Mouse (Mus musculus): ENCODE results near the gene Pcx. TPM values are rescaled to one million over a fixed set of nuclear protein-coding genes. Genes with fewer than 3 reads are reported as not detected.

The Pcx gene
- polyA plus RNA-seq, 1 experiment from 2014 or later: 19.6 TPM

GRCm38 (mm10) chr19:4635986-4636385, 125.7 kb downstream of the Pcx start:
- Histone ChIP-seq H3K9ac (ENCODE audit: low read length) (no peak overlapping the region), H3K4me2 (ENCODE audit: low read depth) (no peak overlapping the region), H3K27ac (ENCODE audit: low read depth, low read length) (no peak overlapping the region), H3K4me3 (ENCODE audit: low read depth, low read length) (no peak overlapping the region), H3K9me3 (ENCODE audit: control insufficient read depth, low read length) (no peaks in the 10 kb centered on the region), H3K4me1 (ENCODE audit: control insufficient read depth, insufficient read depth, low read length) (no peaks in the 10 kb centered on the region), H3K36me3 (ENCODE audit: control insufficient read depth, insufficient read depth, low read length) (no peaks in the 10 kb centered on the region), H3K27me3 (ENCODE audit: control insufficient read depth, insufficient read depth, low read length) (no peaks in the 10 kb centered on the region)
- ATAC-seq (ENCODE audit: insufficient read depth, low FRiP score, low TSS enrichment) (no peak), DNase-seq (ENCODE audit: low spot score) (no peak)
- 67% methylated on average over 4 of the region's 4 CpGs for WGBS

GRCm38 (mm10) chr19:4644271-4644670, 134.0 kb downstream of the Pcx start:
- DNase-seq (ENCODE audit: low spot score) (peak; percentile 69), ATAC-seq (ENCODE audit: insufficient read depth, low FRiP score, low TSS enrichment) (no peak)
- Histone ChIP-seq H3K4me3 (ENCODE audit: low read depth, low read length) (no peak overlapping the region), H3K27me3 (ENCODE audit: control insufficient read depth, insufficient read depth, low read length) (no peaks in the 10 kb centered on the region), H3K4me2 (ENCODE audit: low read depth) (no peak overlapping the region), H3K9me3 (ENCODE audit: control insufficient read depth, low read length) (no peaks in the 10 kb centered on the region), H3K9ac (ENCODE audit: low read length) (no peak overlapping the region), H3K36me3 (ENCODE audit: control insufficient read depth, insufficient read depth, low read length) (no peaks in the 10 kb centered on the region), H3K27ac (ENCODE audit: low read depth, low read length) (no peak overlapping the region), H3K4me1 (ENCODE audit: control insufficient read depth, insufficient read depth, low read length) (no peaks in the 10 kb centered on the region)
- 42% methylated on average over 10 of the region's 10 CpGs for WGBS

GRCm38 (mm10) chr19:4646917-4647492, 136.7 kb downstream of the Pcx start:
- no peak for ATAC-seq (ENCODE audit: insufficient read depth, low FRiP score, low TSS enrichment)

GRCm38 (mm10) chr19:4658156-4658555, 147.9 kb downstream of the Pcx start:
- H3K4me3 ChIP-seq (ENCODE audit: low read depth, low read length): no peak overlapping the region
- no peaks in the 10 kb centered on the region; the same call in 1 of the 2 replicates for H3K36me3 ChIP-seq (ENCODE audit: control insufficient read depth, insufficient read depth, low read length)
- H3K9ac ChIP-seq (ENCODE audit: low read length): no peak overlapping the region
- no peaks in the 10 kb centered on the region for H3K9me3 ChIP-seq (ENCODE audit: control insufficient read depth, low read length)
- DNase-seq (ENCODE audit: low spot score) (no peak), ATAC-seq (ENCODE audit: insufficient read depth, low FRiP score, low TSS enrichment) (no peak)
- H3K27me3 ChIP-seq (ENCODE audit: control insufficient read depth, insufficient read depth, low read length): no peaks in the 10 kb centered on the region
- H3K4me1 ChIP-seq (ENCODE audit: control insufficient read depth, insufficient read depth, low read length): no peaks in the 10 kb centered on the region
- no peak overlapping the region for H3K4me2 ChIP-seq (ENCODE audit: low read depth)
- H3K27ac ChIP-seq (ENCODE audit: low read depth, low read length): no peak overlapping the region
- 91% methylated on average over 5 of the region's 5 CpGs for WGBS

More at GRCm38 (mm10) chr19:4646917-4647492, 136.7 kb downstream of the Pcx start:
- Histone ChIP-seq H3K9me3 (ENCODE audit: control insufficient read depth, low read length) (no peaks in the 10 kb centered on the region), H3K4me2 (ENCODE audit: low read depth) (no peak overlapping the region), H3K36me3 (ENCODE audit: control insufficient read depth, insufficient read depth, low read length) (no peaks in the 10 kb centered on the region), H3K9ac (ENCODE audit: low read length) (no peak overlapping the region), H3K27ac (ENCODE audit: low read depth, low read length) (no peak overlapping the region), H3K4me3 (ENCODE audit: low read depth, low read length) (no peak overlapping the region), H3K4me1 (ENCODE audit: control insufficient read depth, insufficient read depth, low read length) (no peaks in the 10 kb centered on the region), H3K27me3 (ENCODE audit: control insufficient read depth, insufficient read depth, low read length) (no peaks in the 10 kb centered on the region)
- WGBS: 83% methylated on average over 11 of the region's 11 CpGs
- DNase-seq (ENCODE audit: low spot score): no peak

- no peaks in the 10 kb centered on the region for H3K9me3 ChIP-seq (ENCODE audit: control insufficient read depth, low read length)
- ATAC-seq (ENCODE audit: insufficient read depth, low FRiP score, low TSS enrichment) (no peak), DNase-seq (ENCODE audit: low spot score) (no peak)
- H3K27me3 ChIP-seq (ENCODE audit: control insufficient read depth, insufficient read depth, low read length): no peaks in the 10 kb centered on the region
- no peak overlapping the region for H3K4me3 ChIP-seq (ENCODE audit: low read depth, low read length)
- no peak overlapping the region for H3K27ac ChIP-seq (ENCODE audit: low read depth, low read length)
- no peak overlapping the region for H3K9ac ChIP-seq (ENCODE audit: low read length)
- no peaks in the 10 kb centered on the region for H3K4me1 ChIP-seq (ENCODE audit: control insufficient read depth, insufficient read depth, low read length)
- no peak overlapping the region for H3K4me2 ChIP-seq (ENCODE audit: low read depth)
- no peaks in the 10 kb centered on the region for H3K36me3 ChIP-seq (ENCODE audit: control insufficient read depth, insufficient read depth, low read length)
These were observed 156.5 kb downstream of the Pcx start for GRCm38 (mm10) chr19:4666815-4667214.

GRCm38 (mm10) chr19:4670776-4671175, 160.5 kb downstream of the Pcx start:
- Histone ChIP-seq H3K36me3 (ENCODE audit: control insufficient read depth, insufficient read depth, low read length) (no peaks in the 10 kb centered on the region), H3K9ac (ENCODE audit: low read length) (no peak overlapping the region), H3K4me2 (ENCODE audit: low read depth) (no peak overlapping the region), H3K4me1 (ENCODE audit: control insufficient read depth, insufficient read depth, low read length) (no peaks in the 10 kb centered on the region), H3K27me3 (ENCODE audit: control insufficient read depth, insufficient read depth, low read length) (no peaks in the 10 kb centered on the region), H3K4me3 (ENCODE audit: low read depth, low read length) (no peak overlapping the region), H3K9me3 (ENCODE audit: control insufficient read depth, low read length) (no peaks in the 10 kb centered on the region), H3K27ac (ENCODE audit: low read depth, low read length) (no peak overlapping the region)
- ATAC-seq (ENCODE audit: insufficient read depth, low FRiP score, low TSS enrichment) (no peak), DNase-seq (ENCODE audit: low spot score) (no peak)
- 86% methylated on average over 4 of the region's 4 CpGs for WGBS

Small RNAs within 50 kb of the gene (microRNA-seq; reads per million reads assigned to microRNA genes)
- gene Mir6986: not detected

Other genes starting within 250 kb of the Pcx start
- gene Ssh3, start 241.3 kb upstream of the Pcx start, polyA plus RNA-seq (2014; fragmentation: Nextera tagmentation; extraction: Ambion mirVana): 2.3 and 3.6 TPM in 2 replicates
- gene Ankrd13d, start 227.3 kb upstream of the Pcx start, polyA plus RNA-seq (2014; fragmentation: Nextera tagmentation; extraction: Ambion mirVana): 11.6 and 14.1 TPM in 2 replicates
- gene Grk2, start 204.2 kb upstream of the Pcx start, polyA plus RNA-seq (2014; fragmentation: Nextera tagmentation; extraction: Ambion mirVana): 16.6 and 19.0 TPM in 2 replicates
- gene Kdm2a, start 112.2 kb upstream of the Pcx start, polyA plus RNA-seq (2014; fragmentation: Nextera tagmentation; extraction: Ambion mirVana): 44.1 and 47.2 TPM in 2 replicates
- gene Rhod, start 71.0 kb upstream of the Pcx start, polyA plus RNA-seq (2014; fragmentation: Nextera tagmentation; extraction: Ambion mirVana): 17.1 and 17.4 TPM in 2 replicates
- gene Syt12, start 33.0 kb upstream of the Pcx start, polyA plus RNA-seq (2014; fragmentation: Nextera tagmentation; extraction: Ambion mirVana): 0.58 and 1.8 TPM in 2 replicates
- not detected in 2 replicates for gene 2010003K11Rik, start 11.9 kb upstream of the Pcx start, polyA plus RNA-seq (2014; fragmentation: Nextera tagmentation; extraction: Ambion mirVana)
- gene Lrfn4, start 105.2 kb downstream of the Pcx start, polyA plus RNA-seq (2014; fragmentation: Nextera tagmentation; extraction: Ambion mirVana): 10.0 and 10.5 TPM in 2 replicates
- 68.8 and 73.6 TPM in 2 replicates for gene Rce1, start 115.2 kb downstream of the Pcx start, polyA plus RNA-seq (2014; fragmentation: Nextera tagmentation; extraction: Ambion mirVana)
- gene Gm960, start 188.2 kb downstream of the Pcx start, polyA plus RNA-seq (2014; fragmentation: Nextera tagmentation; extraction: Ambion mirVana): 2.5 and 2.7 TPM in 2 replicates
- gene Sptbn2, start 200.7 kb downstream of the Pcx start, polyA plus RNA-seq (2014; fragmentation: Nextera tagmentation; extraction: Ambion mirVana): 23.4 and 26.1 TPM in 2 replicates
- 133 and 136 TPM in 2 replicates for gene Rbm4b, start 246.0 kb downstream of the Pcx start, polyA plus RNA-seq (2014; fragmentation: Nextera tagmentation; extraction: Ambion mirVana)